Mouse (Mus musculus): ENCODE measurements around the gene Alpi.

- TF ChIP-seq CTCF (IDR thresholded peaks at IDR 0.05; ENCODE audit: low read depth, low read length) (no peak), POLR2A (IDR thresholded peaks at IDR 0.05; ENCODE audit: borderline replicate concordance, low read depth, low read length) (no peak)
Observed at GRCm38 (mm10) chr1:87108564-87108963, 7.2 kb upstream of the Alpi start.
